Comparison of ENCODE assay signal across 8 mouse cellular contexts in genomic region chr7:84151001-84151959, GRCm38 (mm10). TPM values are rescaled to one million over a fixed set of nuclear protein-coding genes. Genes with fewer than 3 reads are reported as not detected.
DNase-seq lines count a peak whose midpoint lies in the region; ATAC-seq and TF ChIP-seq lines count a peak whose summit lies in the region.

Gene Abhd17c (minus strand): TSS chr7:84151893.

- peak; percentile 45 for DNase-seq in ES-CJ7 (ENCODE audit: low read depth, low spot score)
- peak; percentile 6 for DNase-seq in c-Kit-negative CD71-positive TER-119-positive erythroid progenitor cells, embryonic 14.5 days (ENCODE audit: low read depth, low spot score)
- peak; percentile 61 for DNase-seq in forebrain, embryonic 14.5 days (ENCODE audit: low spot score)
- peak; percentile 74 to 75 for DNase-seq in heart, postnatal 10 days
- peak in 1 of 2 experiments; percentile 45 for DNase-seq in layer of hippocampus, adult 2 months (ENCODE audit: low spot score in 2 of 2)
- peak; percentile 53 for DNase-seq in lung, postnatal 0 days (ENCODE audit: low spot score)
- DNase-seq in ovary, postnatal 36 days (ENCODE audit: low spot score): peak; percentile 58
- peak; percentile 64 for DNase-seq in thymus, postnatal 25 days

- H3K4me3 ChIP-seq in forebrain, embryonic 14.5 days (ENCODE audit: low read depth, low read length): peak within 1 kb of the TSS; percentile 93
- H3K4me3 ChIP-seq in layer of hippocampus, adult 2 months: peak within 1 kb of the TSS; percentile 84
- H3K4me3 ChIP-seq in lung, postnatal 0 days (ENCODE audit: low read depth, low read length): peak within 1 kb of the TSS; percentile 96

- H3K9me3 ChIP-seq in forebrain, embryonic 14.5 days (replicated peaks; ENCODE audit: control insufficient read depth, low read length): no peaks in the 10 kb centered on the region
- no peaks in the 10 kb centered on the region for H3K9me3 ChIP-seq in lung, postnatal 0 days (ENCODE audit: low read length)

- ATAC-seq in forebrain, embryonic 14.5 days: peak; percentile 73
- ATAC-seq in lung, postnatal 0 days: peak; percentile 39

- TF ChIP-seq CTCF in layer of hippocampus, adult 2 months (conservative IDR thresholded peaks at IDR 0.05): no peak; the same call in 1 of the 2 replicates
- TF ChIP-seq CTCF in lung, postnatal 0 days (IDR thresholded peaks at IDR 0.05): no peak

- H3K9ac ChIP-seq in forebrain, embryonic 14.5 days (ENCODE audit: low read length): peak within 1 kb of the TSS; percentile 96
- H3K9ac ChIP-seq in lung, postnatal 0 days (replicated peaks; ENCODE audit: low read depth): peak within 1 kb of the TSS; percentile 82

- WGBS in forebrain, embryonic 14.5 days: under 1% methylated on average over 95 of the region's 109 CpGs
- WGBS in lung, postnatal 0 days: under 1% methylated on average over 76 of the region's 109 CpGs

- TF ChIP-seq EP300 in lung, postnatal 0 days (IDR thresholded peaks at IDR 0.05): no peak

- peak within 1 kb of the TSS; percentile 95 for H3K27ac ChIP-seq in forebrain, embryonic 14.5 days (ENCODE audit: low read depth, low read length)
- peak within 1 kb of the TSS; percentile 92 for H3K27ac ChIP-seq in layer of hippocampus, adult 2 months
- H3K27ac ChIP-seq in lung, postnatal 0 days (ENCODE audit: low read length): peak within 1 kb of the TSS; percentile 97

- peaks cover 35% of the 10 kb centered on the region for H3K4me1 ChIP-seq in forebrain, embryonic 14.5 days (ENCODE audit: control insufficient read depth, insufficient read depth, low read length)
- H3K4me1 ChIP-seq in lung, postnatal 0 days (ENCODE audit: insufficient read depth, low read depth, low read length): peaks cover 21% of the 10 kb centered on the region; the same call in 1 of the 2 replicates

- intact Hi-C loops in heart, postnatal 10 days (cut with DNase I): loop anchor here (2.0 to 10.0 kb wide), 2 partner anchors 62 to 256 kb away; no protein-coding TSS in a partner anchor

- peaks cover 6% of the 10 kb centered on the region; the same call in 1 of the 2 replicates for H3K36me3 ChIP-seq in forebrain, embryonic 14.5 days (ENCODE audit: control insufficient read depth, insufficient read depth, low read length)
- no peaks in the 10 kb centered on the region for H3K36me3 ChIP-seq in lung, postnatal 0 days (ENCODE audit: insufficient read depth, low read length)

- peak within 1 kb of the TSS; percentile 96 for H3K4me2 ChIP-seq in forebrain, embryonic 14.5 days (ENCODE audit: low read length)
- peak within 1 kb of the TSS; percentile 83 for H3K4me2 ChIP-seq in lung, postnatal 0 days (replicated peaks; ENCODE audit: low read depth, low read length)

- H3K27me3 ChIP-seq in forebrain, embryonic 14.5 days (replicated peaks; ENCODE audit: control insufficient read depth, insufficient read depth, low read length): no peaks in the 10 kb centered on the region
- H3K27me3 ChIP-seq in lung, postnatal 0 days (replicated peaks; ENCODE audit: insufficient read depth, low read length): no peaks in the 10 kb centered on the region

RNA-seq across cellular contexts. Expression of gene Abhd17c, which starts in this region (rescaled TPM):
- polyA plus RNA-seq in forebrain, embryonic 14.5 days (2014; fragmentation: Nextera tagmentation; extraction: Ambion mirVana): 20.7 and 20.9 TPM in 2 replicates
- 10 to 100 TPM; 39.3 to 46.7 TPM for total RNA-seq in heart, postnatal 10 days (2021)
- 10 to 100 TPM; 54.1 to 57.3 TPM for total RNA-seq in layer of hippocampus, adult 2 months (2021)
- 91.3 and 104 TPM in 2 replicates for polyA plus RNA-seq in lung, postnatal 0 days (2015; fragmentation: Nextera tagmentation; extraction: Ambion mirVana)
